Mouse (Mus musculus) erythroblast, embryonic 14.5 days (primary cell): ENCODE results near the gene Khdrbs2. TPM values are rescaled to one million over a fixed set of nuclear protein-coding genes. Genes with fewer than 3 reads are reported as not detected.

Experiments used
- H3K27me3 ChIP-seq: 2 replicates; pipeline ENCODE4 v1.6.1; 2012; ENCODE audit warnings: inconsistent platforms; ENCODE audit not compliant: control insufficient read depth
- H3K36me3 ChIP-seq: 2 replicates; pipeline ENCODE4 v1.6.1; 2012; ENCODE audit warnings: mild to moderate bottlenecking, inconsistent platforms; ENCODE audit not compliant: control insufficient read depth
- H3K4me1 ChIP-seq: 2 replicates; pipeline ENCODE4 v1.6.1; 2012; ENCODE audit warnings: inconsistent platforms; ENCODE audit not compliant: control insufficient read depth
- H3K4me3 ChIP-seq: replicated peaks from 2 replicates; pipeline ENCODE3; 2012; ENCODE audit warnings: moderate library complexity, mild to moderate bottlenecking, inconsistent platforms
- H3K9me3 ChIP-seq: 2 replicates; pipeline ENCODE4 v1.6.1; 2012; ENCODE audit warnings: low read length, inconsistent platforms, mixed read lengths; ENCODE audit not compliant: control insufficient read depth
- GATA1 ChIP-seq: IDR thresholded peaks from 2 replicates; pipeline ENCODE4 v1.6.1; 2012; ENCODE audit warnings: low read length, inconsistent platforms, mixed read lengths
- TAL1 ChIP-seq: IDR thresholded peaks from 3 replicates; pipeline ENCODE4 v1.6.1; 2012; ENCODE audit warnings: low read length, inconsistent platforms, mixed read lengths
- polyA plus RNA-seq: library from polyadenylated mRNA; stranded (reverse); fragments of >175 nt; gene quantifications from 2 replicates; pipeline ENCODE4 v1.2.3, GENCODE M21; 2012

The Khdrbs2 gene
- polyA plus RNA-seq, 1 experiment: not detected

DNA sequence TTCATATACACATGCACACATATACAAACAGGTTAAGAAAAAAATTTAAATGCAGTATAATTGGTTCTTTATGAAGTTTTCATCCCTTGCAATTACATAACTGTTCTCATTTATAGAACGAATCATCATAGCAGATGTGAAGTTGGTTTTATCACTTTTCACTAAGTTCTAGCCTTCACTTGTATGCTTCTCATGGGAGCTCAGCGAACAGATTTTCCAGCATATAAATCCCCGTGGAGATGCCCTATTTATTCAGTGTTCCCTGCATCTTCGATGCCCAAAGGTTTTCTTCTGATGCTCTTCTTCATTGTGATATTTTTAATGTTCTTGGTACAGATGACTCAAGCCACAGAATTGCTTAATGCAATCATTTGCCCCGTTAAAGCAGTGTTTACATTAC is 128.9 kb downstream of the Khdrbs2 start:
- Histone ChIP-seq H3K9me3 (no peaks in the 10 kb centered on the region), H3K27me3 (no peaks in the 10 kb centered on the region), H3K36me3 (no peaks in the 10 kb centered on the region), H3K4me1 (no peaks in the 10 kb centered on the region), H3K4me3 (no peak overlapping the region)
- TF ChIP-seq GATA1 (no peak), TAL1 (no peak)

DNA sequence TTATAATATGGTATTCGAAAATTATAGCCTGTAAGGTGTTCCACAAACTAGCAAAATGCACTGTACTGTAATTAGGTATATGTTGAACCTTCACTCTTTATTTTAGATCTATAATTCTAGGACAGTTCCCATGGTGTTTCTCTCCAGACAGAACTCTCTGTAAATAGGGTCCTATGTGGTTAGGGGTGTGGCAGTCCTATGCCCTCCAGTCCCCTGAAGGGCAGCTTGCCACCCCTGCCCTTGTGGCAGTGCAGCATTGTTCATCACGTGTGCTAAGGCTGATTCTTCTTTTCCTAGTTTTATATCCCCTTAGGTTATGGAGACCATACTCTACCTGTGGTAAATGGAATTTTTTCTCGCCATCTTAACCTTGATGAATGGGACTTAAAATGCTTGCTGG is 136.6 kb downstream of the Khdrbs2 start:
- no peaks in the 10 kb centered on the region for H3K36me3 ChIP-seq
- no peak overlapping the region for H3K4me3 ChIP-seq
- no peak for TF ChIP-seq TAL1
- no peak for TF ChIP-seq GATA1
- no peaks in the 10 kb centered on the region for H3K9me3 ChIP-seq
- no peaks in the 10 kb centered on the region for H3K27me3 ChIP-seq
- H3K4me1 ChIP-seq: no peaks in the 10 kb centered on the region

DNA sequence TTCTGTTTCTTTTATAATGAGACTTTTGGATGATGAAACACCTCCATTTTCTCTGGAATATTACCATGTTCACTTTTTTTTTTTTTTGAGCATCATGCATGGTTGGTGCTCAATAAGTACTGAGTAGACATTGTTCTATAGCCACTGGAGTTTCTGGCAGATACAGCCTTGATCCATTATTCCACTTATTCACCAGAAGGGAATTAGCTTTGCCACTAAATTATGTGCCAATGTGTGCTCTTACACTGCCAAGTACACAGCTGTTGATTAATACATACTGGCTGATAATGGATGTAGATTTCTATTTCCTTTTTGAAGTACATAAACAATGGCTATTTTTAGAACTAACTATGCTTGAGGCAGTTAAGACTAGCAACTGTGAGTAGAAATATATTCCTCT is 137.1 kb downstream of the Khdrbs2 start:
- H3K9me3 ChIP-seq: no peaks in the 10 kb centered on the region
- H3K4me1 ChIP-seq: no peaks in the 10 kb centered on the region
- H3K4me3 ChIP-seq: no peak overlapping the region
- no peaks in the 10 kb centered on the region for H3K27me3 ChIP-seq
- H3K36me3 ChIP-seq: no peaks in the 10 kb centered on the region
- TF ChIP-seq TAL1 (no peak), GATA1 (no peak)

DNA sequence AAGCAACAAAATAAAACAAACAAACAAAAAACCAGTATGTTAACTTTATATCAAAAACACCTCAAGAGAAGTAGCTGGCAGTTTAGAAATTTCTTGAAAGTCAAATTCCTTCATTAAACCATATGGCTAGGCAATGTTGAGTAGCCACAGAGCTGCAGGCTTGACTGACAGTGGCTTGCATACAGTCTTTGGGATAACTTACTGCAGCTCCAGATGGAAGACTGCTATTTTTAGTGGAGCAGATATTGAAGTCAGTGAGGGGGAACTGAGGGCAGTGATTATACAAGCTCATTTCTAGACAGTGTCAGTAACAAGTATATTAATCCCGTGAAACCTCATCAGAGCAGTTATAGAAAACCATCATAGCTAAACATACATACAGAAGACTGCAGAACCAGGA is 166.6 kb downstream of the Khdrbs2 start:
- H3K27me3 ChIP-seq: no peaks in the 10 kb centered on the region
- H3K9me3 ChIP-seq: no peaks in the 10 kb centered on the region; the same call in 1 of the 2 replicates
- TF ChIP-seq TAL1: no peak
- no peak for TF ChIP-seq GATA1
- H3K4me1 ChIP-seq: no peaks in the 10 kb centered on the region
- no peaks in the 10 kb centered on the region for H3K36me3 ChIP-seq
- H3K4me3 ChIP-seq: no peak overlapping the region

DNA sequence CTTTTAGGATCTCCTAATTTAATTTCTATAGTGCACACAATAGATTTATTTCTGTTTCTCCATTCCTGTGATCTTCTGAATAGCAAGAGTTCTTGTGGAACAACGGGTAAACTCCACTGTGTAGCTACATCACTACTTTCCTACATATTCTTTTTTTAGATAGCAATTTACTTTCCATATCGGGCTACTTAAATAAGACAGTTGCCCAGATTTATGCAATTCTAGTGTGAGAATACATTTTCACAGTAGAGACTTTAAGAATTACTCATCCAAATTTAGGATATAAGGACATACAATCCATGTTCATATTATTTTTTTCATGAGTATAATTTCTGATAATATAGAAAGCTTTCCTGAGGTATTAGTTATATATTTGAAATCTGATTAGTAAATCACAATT is 175.0 kb downstream of the Khdrbs2 start:
- Histone ChIP-seq H3K36me3 (no peaks in the 10 kb centered on the region), H3K27me3 (no peaks in the 10 kb centered on the region), H3K9me3 (no peaks in the 10 kb centered on the region), H3K4me3 (no peak overlapping the region), H3K4me1 (no peaks in the 10 kb centered on the region)
- no peak for TF ChIP-seq GATA1
- no peak for TF ChIP-seq TAL1

DNA sequence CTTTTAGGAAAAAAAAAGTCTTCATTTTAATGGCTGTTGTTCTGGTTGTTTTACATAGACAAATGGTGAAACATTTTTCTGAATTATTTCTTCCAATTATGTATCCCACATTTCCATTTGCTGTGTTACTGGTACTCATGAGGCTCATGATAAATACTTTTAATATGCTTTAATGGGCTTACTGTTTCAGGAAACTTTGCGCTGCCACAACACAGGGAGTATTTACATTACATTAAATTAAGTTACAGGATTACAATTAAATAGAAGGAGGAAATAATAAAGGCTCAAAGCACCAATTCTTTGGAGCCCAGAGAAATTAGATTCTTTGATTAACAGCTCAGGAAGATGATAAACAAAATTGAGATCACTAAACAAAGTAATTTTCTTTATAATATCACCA is 179.6 kb downstream of the Khdrbs2 start:
- Histone ChIP-seq H3K4me1 (no peaks in the 10 kb centered on the region), H3K36me3 (no peaks in the 10 kb centered on the region), H3K9me3 (no peaks in the 10 kb centered on the region), H3K4me3 (no peak overlapping the region), H3K27me3 (no peaks in the 10 kb centered on the region)
- TF ChIP-seq GATA1 (no peak), TAL1 (no peak)

DNA sequence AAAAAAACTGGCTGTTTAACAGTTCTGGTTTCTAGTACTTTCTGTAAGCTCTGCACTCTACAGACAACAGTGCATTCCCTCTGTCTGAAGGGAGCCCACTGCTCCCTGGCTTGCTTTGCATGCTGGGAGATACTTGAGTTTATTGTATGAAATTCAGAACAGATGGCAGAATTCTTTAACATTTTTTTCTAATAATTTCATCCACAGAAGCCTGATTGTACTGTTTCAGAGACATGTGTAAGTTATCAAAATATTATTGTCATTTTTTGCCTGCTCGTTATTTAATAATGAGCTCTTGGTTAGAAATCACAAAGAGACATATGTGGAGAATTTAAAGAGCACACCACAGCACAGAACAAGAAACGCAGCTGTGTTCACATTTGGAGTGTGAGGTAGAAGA is 191.0 kb downstream of the Khdrbs2 start:
- Histone ChIP-seq H3K4me3 (no peak overlapping the region), H3K36me3 (no peaks in the 10 kb centered on the region), H3K9me3 (no peaks in the 10 kb centered on the region), H3K27me3 (no peaks in the 10 kb centered on the region), H3K4me1 (no peaks in the 10 kb centered on the region)
- no peak for TF ChIP-seq GATA1
- TF ChIP-seq TAL1: no peak

DNA sequence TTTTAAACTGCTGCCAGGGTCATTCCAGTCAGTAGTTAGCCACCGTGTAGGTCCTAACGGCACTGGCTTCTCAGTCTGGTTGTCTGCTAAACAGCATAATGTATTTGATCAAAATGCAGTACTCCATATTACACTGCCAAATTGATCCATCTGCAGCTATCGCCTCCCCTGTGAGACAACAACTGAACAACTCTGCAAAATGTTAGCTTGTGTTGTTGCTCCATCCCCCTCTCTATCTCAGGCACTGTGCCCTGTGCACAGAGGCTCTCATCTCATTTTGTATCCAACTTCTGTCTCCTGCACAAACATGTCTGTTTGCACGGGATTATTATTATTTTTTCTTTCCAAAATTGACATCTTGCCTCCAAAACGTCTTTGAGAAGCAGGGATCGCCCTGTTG is 225.0 kb downstream of the Khdrbs2 start:
- TF ChIP-seq GATA1: no peak
- no peak for TF ChIP-seq TAL1
- Histone ChIP-seq H3K4me3 (no peak overlapping the region), H3K4me1 (no peaks in the 10 kb centered on the region), H3K9me3 (peaks cover 3% of the 10 kb centered on the region; the same call in 1 of the 2 replicates), H3K36me3 (no peaks in the 10 kb centered on the region), H3K27me3 (no peaks in the 10 kb centered on the region)

DNA sequence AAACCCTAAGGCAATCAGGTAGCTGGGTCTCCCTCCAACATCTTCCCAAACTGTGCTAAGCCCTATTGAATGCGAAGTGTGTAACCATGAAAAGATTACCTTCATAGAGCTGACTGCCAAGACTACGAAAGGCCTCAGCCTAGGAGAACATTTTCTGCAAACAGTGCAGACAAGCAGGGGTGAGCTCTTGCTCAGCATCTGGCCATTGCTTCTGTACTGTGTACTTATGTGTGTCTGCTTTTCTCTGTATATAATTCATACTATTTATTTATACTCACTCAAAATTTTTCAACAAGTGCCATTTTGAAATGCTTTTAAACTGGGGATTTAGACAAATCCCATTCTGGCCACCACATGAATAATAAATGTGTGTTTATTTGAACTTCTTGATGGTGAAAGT is 235.1 kb downstream of the Khdrbs2 start:
- no peaks in the 10 kb centered on the region for H3K4me1 ChIP-seq
- no peaks in the 10 kb centered on the region for H3K27me3 ChIP-seq
- H3K9me3 ChIP-seq: 0 out of 2 replicates have a peak, but pooled peaks cover 3% of the 10 kb centered on the region
- no peaks in the 10 kb centered on the region for H3K36me3 ChIP-seq
- H3K4me3 ChIP-seq: no peak overlapping the region
- TF ChIP-seq TAL1 (no peak), GATA1 (no peak)

DNA sequence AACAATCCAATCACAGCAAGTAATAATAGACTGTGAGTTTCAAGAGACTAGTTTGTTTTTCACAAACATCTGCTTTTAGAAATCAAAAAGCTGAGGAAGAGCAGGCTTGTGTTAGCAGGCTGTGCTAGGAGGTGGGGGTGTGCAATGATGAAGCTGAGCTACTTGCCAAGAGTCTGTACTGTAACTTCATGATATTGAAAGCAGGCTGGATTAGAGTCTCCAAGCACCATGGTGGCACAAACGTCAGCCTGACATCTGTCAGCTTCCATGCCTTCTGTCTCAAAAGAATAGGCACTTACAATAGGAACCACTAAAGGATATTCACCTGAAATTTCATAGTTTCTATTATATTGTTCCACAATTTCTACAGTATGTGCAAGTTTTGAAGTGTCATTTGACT is 255.9 kb downstream of the Khdrbs2 start:
- no peaks in the 10 kb centered on the region for H3K36me3 ChIP-seq
- H3K27me3 ChIP-seq: no peaks in the 10 kb centered on the region
- H3K4me3 ChIP-seq: no peak overlapping the region

More for the DNA sequence above, 255.9 kb downstream of the Khdrbs2 start:
- Histone ChIP-seq H3K9me3 (no peaks in the 10 kb centered on the region), H3K4me1 (no peaks in the 10 kb centered on the region)
- no peak for TF ChIP-seq GATA1
- no peak for TF ChIP-seq TAL1
